In genomic region chr5:3633951-3634350, GRCm38 (mm10) we compare ENCODE assay signal across 13 mouse cellular contexts. TPM values are rescaled to one million over a fixed set of nuclear protein-coding genes. Genes with fewer than 3 reads are reported as not detected.
DNase-seq lines count a peak whose midpoint lies in the region; ATAC-seq lines count a peak whose summit lies in the region.
"Had no signal": no experiment of that assay in that cellular context is flagged by ENCODE, and none has a peak within 500 bp of the region (broad histone marks: within the 10 kb centered on the region; RNA-seq: fewer than 3 reads in every experiment).

No protein-coding gene starts in this region.

- no peaks in the 10 kb centered on the region for H3K9me3 ChIP-seq in hindbrain, embryonic 11.5 days (ENCODE audit: control insufficient read depth, low read length)
- no peaks in the 10 kb centered on the region for H3K9me3 ChIP-seq in hindbrain, embryonic 10.5 days
- no peaks in the 10 kb centered on the region for H3K9me3 ChIP-seq in midbrain, embryonic 11.5 days (ENCODE audit: control insufficient read depth, low read length)
- no peaks in the 10 kb centered on the region for H3K9me3 ChIP-seq in midbrain, embryonic 10.5 days (replicated peaks)
- no peaks in the 10 kb centered on the region for H3K9me3 ChIP-seq in forebrain, embryonic 13.5 days (replicated peaks)
- H3K9me3 ChIP-seq: neural tube, embryonic 12.5 days had no signal

- DNase-seq in hindbrain, embryonic 11.5 days (ENCODE audit: low spot score) = peak; percentile 21
- no peak for DNase-seq in hindbrain, embryonic 10.5 days (ENCODE audit: low spot score)
- peak; percentile 83 for DNase-seq in midbrain, embryonic 11.5 days (ENCODE audit: low spot score, missing footprints)
- no peak for DNase-seq in midbrain, embryonic 10.5 days (ENCODE audit: low spot score)
- peak; percentile 47 for DNase-seq in NIH3T3 (ENCODE audit: low read depth)
- peak; percentile 41 for DNase-seq in retina, embryonic 14.5 days (ENCODE audit: low spot score)
- no peak for DNase-seq in layer of hippocampus, postnatal 10 days (ENCODE audit: low spot score in 2 of 2)
- DNase-seq: cerebellum, adult 11-12 months; gastrocnemius, postnatal 14 days had no signal

- 0 out of 2 replicates have a peak, but pooled peaks cover 2% of the 10 kb centered on the region for H3K36me3 ChIP-seq in hindbrain, embryonic 11.5 days (ENCODE audit: control insufficient read depth, insufficient read depth, low read length)
- H3K36me3 ChIP-seq in hindbrain, embryonic 10.5 days = peaks cover 64% of the 10 kb centered on the region
- peaks cover 2% of the 10 kb centered on the region; the same call in 1 of the 2 replicates for H3K36me3 ChIP-seq in midbrain, embryonic 11.5 days (ENCODE audit: control insufficient read depth, insufficient read depth, low read length)
- H3K36me3 ChIP-seq in midbrain, embryonic 10.5 days = peaks cover 66% of the 10 kb centered on the region
- H3K36me3 ChIP-seq in forebrain, embryonic 13.5 days (ENCODE audit: poor library complexity, severe bottlenecking) = peaks cover 45% of the 10 kb centered on the region

- H3K4me1 ChIP-seq in hindbrain, embryonic 11.5 days (replicated peaks; ENCODE audit: control insufficient read depth, insufficient read depth, low read length) = no peaks in the 10 kb centered on the region
- H3K4me1 ChIP-seq in hindbrain, embryonic 10.5 days (replicated peaks) = no peaks in the 10 kb centered on the region
- no peaks in the 10 kb centered on the region for H3K4me1 ChIP-seq in midbrain, embryonic 11.5 days (ENCODE audit: control insufficient read depth, insufficient read depth, low read length)
- no peaks in the 10 kb centered on the region for H3K4me1 ChIP-seq in midbrain, embryonic 10.5 days
- H3K4me1 ChIP-seq in forebrain, embryonic 13.5 days = no peaks in the 10 kb centered on the region
- H3K4me1 ChIP-seq: neural tube, embryonic 12.5 days had no signal

- no peak overlapping the region for H3K9ac ChIP-seq in hindbrain, embryonic 11.5 days (ENCODE audit: low read depth, low read length)
- H3K9ac ChIP-seq in midbrain, embryonic 11.5 days (ENCODE audit: low read length) = no peak overlapping the region
- H3K9ac ChIP-seq in forebrain, embryonic 13.5 days = no peak overlapping the region
- H3K9ac ChIP-seq: neural tube, embryonic 12.5 days had no signal

- no peak overlapping the region for H3K27ac ChIP-seq in hindbrain, embryonic 11.5 days (ENCODE audit: low read depth, low read length)
- H3K27ac ChIP-seq in hindbrain, embryonic 10.5 days = no peak overlapping the region
- H3K27ac ChIP-seq in midbrain, embryonic 11.5 days (ENCODE audit: low read depth, low read length) = no peak overlapping the region
- H3K27ac ChIP-seq in midbrain, embryonic 10.5 days (replicated peaks) = no peak overlapping the region
- H3K27ac ChIP-seq in forebrain, embryonic 13.5 days = no peak overlapping the region
- H3K27ac ChIP-seq: neural tube, embryonic 12.5 days had no signal

- 71% methylated on average over 4 of the region's 4 CpGs for WGBS in hindbrain, embryonic 11.5 days
- WGBS in hindbrain, embryonic 10.5 days = 76% methylated on average over 4 of the region's 4 CpGs
- 77% methylated on average over 4 of the region's 4 CpGs for WGBS in midbrain, embryonic 11.5 days
- WGBS in midbrain, embryonic 10.5 days = 73% methylated on average over 4 of the region's 4 CpGs
- 78% methylated on average over 4 of the region's 4 CpGs for WGBS in forebrain, embryonic 13.5 days

- ATAC-seq in hindbrain, embryonic 11.5 days (ENCODE audit: low FRiP score) = no peak
- no peak for ATAC-seq in midbrain, embryonic 11.5 days (ENCODE audit: low FRiP score)
- ATAC-seq in forebrain, embryonic 13.5 days = no peak
- ATAC-seq: hindbrain, embryonic 16.5 days had no signal

- no peak overlapping the region for H3K4me2 ChIP-seq in hindbrain, embryonic 11.5 days (replicated peaks; ENCODE audit: low read depth, low read length)
- H3K4me2 ChIP-seq in midbrain, embryonic 11.5 days = no peak overlapping the region
- H3K4me2 ChIP-seq in forebrain, embryonic 13.5 days = no peak overlapping the region
- H3K4me2 ChIP-seq: neural tube, embryonic 12.5 days had no signal

- no peaks in the 10 kb centered on the region for H3K27me3 ChIP-seq in hindbrain, embryonic 11.5 days (ENCODE audit: control insufficient read depth, insufficient read depth, low read length)
- H3K27me3 ChIP-seq in hindbrain, embryonic 10.5 days (ENCODE audit: insufficient read depth, poor library complexity, severe bottlenecking) = no peaks in the 10 kb centered on the region
- H3K27me3 ChIP-seq in midbrain, embryonic 11.5 days (ENCODE audit: control insufficient read depth, insufficient read depth, low read length) = no peaks in the 10 kb centered on the region
- no peaks in the 10 kb centered on the region for H3K27me3 ChIP-seq in midbrain, embryonic 10.5 days (ENCODE audit: low read depth, poor library complexity, severe bottlenecking)
- no peaks in the 10 kb centered on the region for H3K27me3 ChIP-seq in forebrain, embryonic 13.5 days
- H3K27me3 ChIP-seq: neural tube, embryonic 12.5 days had no signal

- H3K4me3 ChIP-seq in hindbrain, embryonic 11.5 days (ENCODE audit: low read depth, low read length) = no peak overlapping the region
- H3K4me3 ChIP-seq in hindbrain, embryonic 10.5 days = no peak overlapping the region
- H3K4me3 ChIP-seq in midbrain, embryonic 11.5 days (ENCODE audit: low read depth, low read length) = no peak overlapping the region
- H3K4me3 ChIP-seq in midbrain, embryonic 10.5 days = no peak overlapping the region
- no peak overlapping the region for H3K4me3 ChIP-seq in forebrain, embryonic 13.5 days
- H3K4me3 ChIP-seq: neural tube, embryonic 12.5 days had no signal

RNA-seq across cellular contexts. Expression of gene Tmbim7, which starts 17.0 kb away (rescaled TPM):
- not detected in 2 replicates for polyA plus RNA-seq in hindbrain, embryonic 11.5 days (2014; fragmentation: Nextera tagmentation; extraction: Ambion mirVana)
- not detected in 2 replicates for polyA plus RNA-seq in hindbrain, embryonic 10.5 days (2016; fragmentation: Nextera tagmentation; extraction: Ambion mirVana)
- polyA plus RNA-seq in midbrain, embryonic 11.5 days (2014; fragmentation: Nextera tagmentation; extraction: Ambion mirVana) = not detected in 2 replicates
- not detected in 2 replicates for polyA plus RNA-seq in midbrain, embryonic 10.5 days (2016; fragmentation: Nextera tagmentation; extraction: Ambion mirVana)
- not detected for total RNA-seq in layer of hippocampus, postnatal 10 days (2021)
- not detected in 2 replicates for polyA plus RNA-seq in forebrain, embryonic 13.5 days (2015; fragmentation: Nextera tagmentation; extraction: Ambion mirVana)
- total RNA-seq: gastrocnemius, postnatal 14 days; left cerebral cortex, adult 18-20 months had no signal
- polyA plus RNA-seq: hindbrain, embryonic 16.5 days; neural tube, embryonic 12.5 days had no signal

RNA-seq across cellular contexts. Expression of gene Gatad1, which starts 23.0 kb away (rescaled TPM):
- 78.7 and 81.1 TPM in 2 replicates for polyA plus RNA-seq in hindbrain, embryonic 11.5 days (2014; fragmentation: Nextera tagmentation; extraction: Ambion mirVana)
- 76.4 and 78.7 TPM in 2 replicates for polyA plus RNA-seq in hindbrain, embryonic 10.5 days (2016; fragmentation: Nextera tagmentation; extraction: Ambion mirVana)
- 86.4 and 88.8 TPM in 2 replicates for polyA plus RNA-seq in midbrain, embryonic 11.5 days (2014; fragmentation: Nextera tagmentation; extraction: Ambion mirVana)
- polyA plus RNA-seq in midbrain, embryonic 10.5 days (2016; fragmentation: Nextera tagmentation; extraction: Ambion mirVana) = 87.1 and 92.3 TPM in 2 replicates
- 100 to 1,000 TPM; 112 to 131 TPM for total RNA-seq in layer of hippocampus, postnatal 10 days (2021)
- polyA plus RNA-seq in forebrain, embryonic 13.5 days (2015; fragmentation: Nextera tagmentation; extraction: Ambion mirVana) = 65.8 and 69.3 TPM in 2 replicates

RNA-seq across cellular contexts. Expression of gene Rbm48, which starts 37.6 kb away (rescaled TPM):
- 14.6 and 15.5 TPM in 2 replicates for polyA plus RNA-seq in hindbrain, embryonic 11.5 days (2014; fragmentation: Nextera tagmentation; extraction: Ambion mirVana)
- 11.1 and 14.3 TPM in 2 replicates for polyA plus RNA-seq in hindbrain, embryonic 10.5 days (2016; fragmentation: Nextera tagmentation; extraction: Ambion mirVana)
- 13.8 and 15.9 TPM in 2 replicates for polyA plus RNA-seq in midbrain, embryonic 11.5 days (2014; fragmentation: Nextera tagmentation; extraction: Ambion mirVana)
- 14.8 and 15.3 TPM in 2 replicates for polyA plus RNA-seq in midbrain, embryonic 10.5 days (2016; fragmentation: Nextera tagmentation; extraction: Ambion mirVana)
- 10 to 100 TPM; 11.2 to 12.7 TPM for total RNA-seq in layer of hippocampus, postnatal 10 days (2021)
- 16.2 and 16.8 TPM in 2 replicates for polyA plus RNA-seq in forebrain, embryonic 13.5 days (2015; fragmentation: Nextera tagmentation; extraction: Ambion mirVana)

RNA-seq across cellular contexts. Expression of gene Pex1, which starts 38.1 kb away (rescaled TPM):
- polyA plus RNA-seq in hindbrain, embryonic 11.5 days (2014; fragmentation: Nextera tagmentation; extraction: Ambion mirVana) = 16.7 and 18.5 TPM in 2 replicates
- 16.9 and 17.2 TPM in 2 replicates for polyA plus RNA-seq in hindbrain, embryonic 10.5 days (2016; fragmentation: Nextera tagmentation; extraction: Ambion mirVana)
- 13.3 and 13.6 TPM in 2 replicates for polyA plus RNA-seq in midbrain, embryonic 11.5 days (2014; fragmentation: Nextera tagmentation; extraction: Ambion mirVana)
- polyA plus RNA-seq in midbrain, embryonic 10.5 days (2016; fragmentation: Nextera tagmentation; extraction: Ambion mirVana) = 14.8 and 18.3 TPM in 2 replicates
- 10 to 100 TPM; 22.9 to 27.5 TPM for total RNA-seq in layer of hippocampus, postnatal 10 days (2021)
- polyA plus RNA-seq in forebrain, embryonic 13.5 days (2015; fragmentation: Nextera tagmentation; extraction: Ambion mirVana) = 21.7 and 24.4 TPM in 2 replicates

Comparison
In these comparisons a context has a peak if more than half of its experiments do, and no peak if none do; other contexts are left out.
1. DNase-seq: peak in hindbrain, embryonic 11.5 days (single experiment), midbrain, embryonic 11.5 days (single experiment), NIH3T3 (single experiment) and retina, embryonic 14.5 days (single experiment); none in hindbrain, embryonic 10.5 days (single experiment), midbrain, embryonic 10.5 days (single experiment) and layer of hippocampus, postnatal 10 days (0 of 2).